Mouse (Mus musculus) stomach, embryonic 15.5 days (tissue): ENCODE measurements around the gene Six2. TPM values are rescaled to one million over a fixed set of nuclear protein-coding genes. Genes with fewer than 3 reads are reported as not detected.

Experiments used
- ATAC-seq: fragments of 200-750 bp; cut with Nextera tagmentation; 2 replicates; pipeline ENCODE4 v1.8.0; 2017; ENCODE audit warnings: low read depth, moderate number of reproducible peaks, moderate TSS enrichment; ENCODE audit not compliant: insufficient read depth, low FRiP score
- H3K27ac ChIP-seq: fragments of 300-500 bp; sonication (generic); 2 replicates; pipeline ENCODE4 v1.5.1; 2015; ENCODE audit warnings: mild to moderate bottlenecking, inconsistent platforms
- H3K27me3 ChIP-seq: fragments of 300-500 bp; sonication (generic); replicated peaks from 2 replicates; pipeline ENCODE4 v1.6.1; 2015; ENCODE audit warnings: inconsistent platforms
- H3K36me3 ChIP-seq: fragments of 300-500 bp; sonication (generic); 2 replicates; pipeline ENCODE4 v1.6.1; 2015; ENCODE audit warnings: inconsistent platforms
- H3K4me1 ChIP-seq: fragments of 300-500 bp; sonication (generic); 2 replicates; pipeline ENCODE4 v1.6.1; 2015; ENCODE audit warnings: inconsistent platforms
- H3K4me2 ChIP-seq: fragments of 300-500 bp; sonication (generic); 2 replicates; pipeline ENCODE4 v1.6.1; 2015; ENCODE audit warnings: mild to moderate bottlenecking, inconsistent platforms
- H3K4me3 ChIP-seq: fragments of 300-500 bp; sonication (generic); replicated peaks from 2 replicates; pipeline ENCODE4 v1.5.1; 2015; ENCODE audit warnings: inconsistent platforms
- H3K9ac ChIP-seq: fragments of 300-500 bp; sonication (generic); 2 replicates; pipeline ENCODE4 v1.6.1; 2015; ENCODE audit warnings: inconsistent platforms
- H3K9me3 ChIP-seq: fragments of 300-500 bp; sonication (generic); 2 replicates; pipeline ENCODE4 v1.6.1; 2016; ENCODE audit warnings: inconsistent platforms
- WGBS: fragments of 180-500 bp; shearing (Covaris S2); methylation state at CpG from one replicate; pipeline ENCODE4 v1.1.7; 2015; 5-methylcytosine and 5-hydroxymethylcytosine counted together
- polyA plus RNA-seq: library from polyadenylated mRNA; unstranded; fragments of >200 nt; fragmentation: Nextera tagmentation; extraction: Ambion mirVana; gene quantifications from 2 replicates; pipeline ENCODE4 v1.2.1, GENCODE M21; 2015

Six2 gene
- polyA plus RNA-seq, 1 experiment from 2014 or later, result 6.9 TPM

GRCm38 (mm10) chr17:85681741-85682140, 6.3 kb downstream of the Six2 start:
- 20% methylated on average over 6 of the region's 6 CpGs for WGBS
- ATAC-seq, result no peak
- no peak overlapping the region; the same call in 1 of the 2 replicates for H3K4me2 ChIP-seq
- no peak overlapping the region for H3K9ac ChIP-seq
- peaks cover 6% of the 10 kb centered on the region for H3K4me1 ChIP-seq
- H3K27ac ChIP-seq, result no peak overlapping the region
- H3K4me3 ChIP-seq, result no peak overlapping the region; the same call in 1 of the 2 replicates
- H3K27me3 ChIP-seq, result peaks cover 74% of the 10 kb centered on the region
- no peaks in the 10 kb centered on the region for H3K36me3 ChIP-seq
- H3K9me3 ChIP-seq, result no peaks in the 10 kb centered on the region

DNA sequence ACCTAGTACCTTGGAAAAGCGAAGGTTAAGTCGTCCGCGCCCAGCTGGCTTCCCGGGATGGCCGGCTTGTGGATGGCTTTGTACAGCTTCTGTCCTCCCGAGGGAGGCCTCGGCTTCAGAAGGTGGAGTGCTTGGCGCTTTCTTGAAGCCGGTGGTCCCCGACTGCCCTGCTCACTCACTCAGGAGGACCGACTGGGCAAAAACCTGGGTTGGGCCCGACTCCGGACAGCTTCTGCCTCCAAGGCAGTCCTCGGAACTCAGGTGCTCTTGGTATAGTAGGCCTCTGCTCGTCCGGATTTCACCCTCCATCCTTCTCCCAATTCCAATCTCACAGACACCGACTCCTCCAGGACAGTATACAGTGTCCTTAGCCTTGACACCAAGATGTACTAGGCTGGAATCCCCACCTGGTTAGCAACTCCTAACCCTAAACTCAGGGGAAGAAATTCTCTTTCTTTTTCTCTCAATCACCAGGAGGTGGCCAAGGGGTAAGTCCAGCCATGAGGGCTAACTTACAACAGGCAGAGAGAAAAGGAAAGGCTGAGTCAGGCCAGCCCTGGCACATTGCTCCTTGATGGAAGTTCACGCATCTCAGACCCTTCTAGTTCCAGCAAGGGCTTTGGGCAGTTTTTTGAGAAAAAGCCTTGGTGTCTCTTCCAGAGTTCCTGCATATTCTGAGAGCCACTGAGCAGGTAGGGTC, 7.1 kb downstream of the Six2 start:
- ATAC-seq, result no peak
- WGBS, result 13% methylated on average over 19 of the region's 19 CpGs
- Histone ChIP-seq H3K27ac (no peak overlapping the region; the same call in 1 of the 2 replicates), H3K9me3 (no peaks in the 10 kb centered on the region), H3K4me3 (peak overlapping the region; percentile 5; the same call in 1 of the 2 replicates), H3K4me2 (peak overlapping the region; percentile 42), H3K36me3 (no peaks in the 10 kb centered on the region), H3K9ac (no peak overlapping the region), H3K4me1 (peaks cover 6% of the 10 kb centered on the region), H3K27me3 (peaks cover 67% of the 10 kb centered on the region)

- Histone ChIP-seq H3K4me3 (peak overlapping the region; percentile 25), H3K27ac (peak overlapping the region; percentile 59; the same call in 1 of the 2 replicates), H3K27me3 (peaks cover 60% of the 10 kb centered on the region), H3K4me2 (peak overlapping the region; percentile 42), H3K4me1 (peaks cover 6% of the 10 kb centered on the region), H3K9me3 (no peaks in the 10 kb centered on the region), H3K36me3 (no peaks in the 10 kb centered on the region), H3K9ac (no peak overlapping the region)
- no peak; the same call in 1 of the 2 replicates for ATAC-seq
- WGBS, result 18% methylated on average over 21 of the region's 21 CpGs
Measured at GRCm38 (mm10) chr17:85680116-85680850, 7.8 kb downstream of the Six2 start.

DNA sequence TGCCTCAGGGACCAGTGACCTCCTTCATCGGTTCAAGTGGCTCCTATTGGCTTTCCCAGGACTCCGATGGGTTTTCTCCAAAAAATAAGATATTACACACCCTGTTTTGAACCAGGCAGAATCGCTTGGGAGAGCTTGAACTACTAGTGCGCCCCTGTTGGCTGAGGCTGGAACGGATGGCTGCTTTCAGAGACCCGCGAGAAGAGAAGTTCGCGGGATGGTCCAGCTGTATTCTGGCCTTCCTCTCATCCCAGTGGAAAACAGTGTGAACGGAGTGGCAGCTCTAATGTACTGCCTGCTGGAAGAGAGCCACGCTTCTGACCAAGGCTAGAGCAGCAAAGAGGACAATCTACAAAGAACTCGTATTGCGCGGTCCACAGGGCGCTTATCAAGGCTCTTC, 8.4 kb downstream of the Six2 start:
- Histone ChIP-seq H3K9me3 (no peaks in the 10 kb centered on the region), H3K27ac (peak overlapping the region; percentile 59; the same call in 1 of the 2 replicates), H3K9ac (no peak overlapping the region), H3K4me3 (peak overlapping the region; percentile 25), H3K27me3 (peaks cover 55% of the 10 kb centered on the region), H3K36me3 (no peaks in the 10 kb centered on the region), H3K4me2 (peak overlapping the region; percentile 42), H3K4me1 (peaks cover 6% of the 10 kb centered on the region)
- ATAC-seq, result peak; percentile 38; the same call in 1 of the 2 replicates
- WGBS, result 6% methylated on average over 15 of the region's 15 CpGs

GRCm38 (mm10) chr17:85664618-85665320, 23.3 kb downstream of the Six2 start:
- Histone ChIP-seq H3K9me3 (no peaks in the 10 kb centered on the region), H3K4me2 (peak overlapping the region; percentile 50), H3K4me1 (no peaks in the 10 kb centered on the region), H3K4me3 (peak overlapping the region; percentile 26), H3K27me3 (0 out of 2 replicates have a peak, but pooled peaks cover 5% of the 10 kb centered on the region), H3K27ac (no peak overlapping the region), H3K9ac (no peak overlapping the region), H3K36me3 (no peaks in the 10 kb centered on the region)
- 2% methylated on average over 20 of the region's 20 CpGs for WGBS
- no peak; the same call in 1 of the 2 replicates for ATAC-seq

GRCm38 (mm10) chr17:85664202-85664601, 23.9 kb downstream of the Six2 start:
- no peak for ATAC-seq
- 0 out of 2 replicates have a peak, but pooled peaks cover 5% of the 10 kb centered on the region for H3K27me3 ChIP-seq
- H3K9me3 ChIP-seq, result no peaks in the 10 kb centered on the region
- H3K4me3 ChIP-seq, result no peak overlapping the region
- no peak overlapping the region for H3K27ac ChIP-seq
- WGBS, result 39% methylated on average over 2 of the region's 2 CpGs
- no peaks in the 10 kb centered on the region for H3K36me3 ChIP-seq
- no peak overlapping the region for H3K9ac ChIP-seq
- H3K4me2 ChIP-seq, result no peak overlapping the region
- no peaks in the 10 kb centered on the region for H3K4me1 ChIP-seq

GRCm38 (mm10) chr17:85661521-85661920, 26.6 kb downstream of the Six2 start:
- WGBS, result 58% methylated on average over 5 of the region's 5 CpGs
- H3K27me3 ChIP-seq, result 0 out of 2 replicates have a peak, but pooled peaks cover 5% of the 10 kb centered on the region
- H3K36me3 ChIP-seq, result no peaks in the 10 kb centered on the region
- H3K4me3 ChIP-seq, result no peak overlapping the region
- H3K27ac ChIP-seq, result no peak overlapping the region
- no peaks in the 10 kb centered on the region for H3K4me1 ChIP-seq
- no peaks in the 10 kb centered on the region for H3K9me3 ChIP-seq
- ATAC-seq, result no peak
- H3K9ac ChIP-seq, result no peak overlapping the region
- H3K4me2 ChIP-seq, result no peak overlapping the region

DNA sequence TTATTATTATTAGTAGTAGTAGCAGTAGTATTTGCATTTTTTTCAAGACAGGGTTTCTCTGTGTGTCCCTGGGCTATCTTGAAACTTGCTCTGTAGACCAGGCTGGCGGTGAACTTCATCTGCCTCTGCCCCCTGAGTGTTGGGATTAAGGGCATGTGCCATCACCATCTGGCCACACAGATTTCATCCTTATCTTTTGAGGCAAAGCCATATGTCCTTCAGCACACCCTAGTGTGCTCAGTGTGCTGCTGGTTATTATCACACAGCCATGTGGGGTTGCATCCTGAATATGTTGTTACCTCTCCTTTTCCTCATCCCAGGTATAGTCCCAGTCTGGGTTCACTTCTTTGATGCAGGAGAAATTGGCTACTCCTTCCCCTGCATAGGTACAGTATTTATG, 28.1 kb downstream of the Six2 start:
- WGBS, result 86% methylated on average over 1 of the region's 1 CpGs
- Histone ChIP-seq H3K9ac (no peak overlapping the region), H3K27ac (no peak overlapping the region), H3K4me1 (no peaks in the 10 kb centered on the region), H3K9me3 (no peaks in the 10 kb centered on the region), H3K4me2 (no peak overlapping the region), H3K4me3 (no peak overlapping the region), H3K36me3 (no peaks in the 10 kb centered on the region), H3K27me3 (0 out of 2 replicates have a peak, but pooled peaks cover 5% of the 10 kb centered on the region)
- no peak for ATAC-seq

DNA sequence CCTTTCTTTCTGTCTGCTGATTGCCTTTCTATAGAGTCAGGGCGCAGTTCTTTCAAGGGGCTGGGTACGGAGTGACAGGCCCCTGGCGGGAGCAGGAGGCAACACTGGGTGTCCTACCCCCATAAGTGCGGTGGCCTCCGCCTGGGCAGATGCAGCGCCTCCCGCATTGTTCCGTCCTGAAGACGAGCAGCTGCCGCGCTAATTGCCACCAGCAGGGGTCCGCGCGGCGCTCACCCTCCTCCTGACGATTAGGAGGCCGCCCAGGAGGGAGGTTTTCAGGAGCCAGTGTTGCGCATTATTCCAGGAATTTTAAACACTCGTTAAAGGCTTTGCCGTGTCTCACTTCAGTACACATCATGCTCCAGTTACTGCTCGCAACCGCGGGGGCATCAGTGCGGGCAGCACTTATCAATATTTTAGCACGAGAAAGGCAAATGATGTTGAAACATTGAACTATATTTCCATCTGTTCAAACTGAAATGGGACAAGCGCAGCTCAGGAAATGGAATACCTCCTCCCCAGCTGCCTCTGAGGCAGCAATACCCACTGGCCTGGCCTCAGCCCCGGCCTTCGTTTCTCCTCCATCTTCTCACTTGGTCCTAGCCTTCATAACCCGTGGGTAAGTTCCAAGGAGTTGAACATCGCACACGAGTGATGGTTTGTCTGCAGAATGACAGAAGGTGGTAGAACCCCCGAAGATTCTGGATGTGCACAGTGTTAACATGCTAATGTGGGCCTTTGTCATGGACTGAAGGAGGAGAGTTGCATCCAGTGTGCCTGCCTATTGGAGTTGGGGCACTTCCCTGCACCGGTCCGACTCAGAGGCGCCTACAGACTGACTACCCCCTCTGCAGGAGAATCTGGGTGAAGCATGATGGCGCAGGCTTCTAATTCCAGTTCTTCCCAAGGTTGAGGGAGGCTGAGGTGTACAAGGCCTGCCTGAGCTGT, 42.1 kb downstream of the Six2 start:
- no peak overlapping the region for H3K9ac ChIP-seq
- H3K4me2 ChIP-seq, result peak overlapping the region; percentile 72
- peaks cover 31% of the 10 kb centered on the region for H3K27me3 ChIP-seq
- no peaks in the 10 kb centered on the region for H3K9me3 ChIP-seq
- 5% methylated on average over 36 of the region's 36 CpGs for WGBS
- H3K4me1 ChIP-seq, result peaks cover 7% of the 10 kb centered on the region; the same call in 1 of the 2 replicates
- no peaks in the 10 kb centered on the region for H3K36me3 ChIP-seq
- ATAC-seq, result peak; percentile 39; the same call in 1 of the 2 replicates
- H3K4me3 ChIP-seq, result peak overlapping the region; percentile 37
- H3K27ac ChIP-seq, result no peak overlapping the region

GRCm38 (mm10) chr17:85645312-85645711, 42.8 kb downstream of the Six2 start:
- peaks cover 7% of the 10 kb centered on the region; the same call in 1 of the 2 replicates for H3K4me1 ChIP-seq
- peaks cover 35% of the 10 kb centered on the region for H3K27me3 ChIP-seq
- H3K27ac ChIP-seq, result no peak overlapping the region
- no peaks in the 10 kb centered on the region for H3K9me3 ChIP-seq
- no peaks in the 10 kb centered on the region for H3K36me3 ChIP-seq
- H3K4me3 ChIP-seq, result peak overlapping the region; percentile 37
- no peak for ATAC-seq
- H3K4me2 ChIP-seq, result peak overlapping the region; percentile 72
- H3K9ac ChIP-seq, result no peak overlapping the region
- WGBS, result 12% methylated on average over 11 of the region's 12 CpGs

- Histone ChIP-seq H3K4me2 (no peak overlapping the region), H3K27ac (no peak overlapping the region), H3K9ac (no peak overlapping the region), H3K9me3 (no peaks in the 10 kb centered on the region), H3K27me3 (peaks cover 25% of the 10 kb centered on the region), H3K4me3 (no peak overlapping the region), H3K36me3 (no peaks in the 10 kb centered on the region), H3K4me1 (no peaks in the 10 kb centered on the region)
- no peak for ATAC-seq
- WGBS, result 49% methylated on average over 5 of the region's 6 CpGs
Measured at GRCm38 (mm10) chr17:85637876-85638275, 50.2 kb downstream of the Six2 start.
